Mouse (Mus musculus) fat pad, adult 2 months (tissue): Measurements from ENCODE around the gene Pds5b.
A peak's percentile ranks its signal among the peaks of the same experiment; 100 is the strongest.
"Not testable (repeated sequence)": the region's sequence is repeated elsewhere in the genome, so short reads cannot be mapped to it uniquely, and the experiment has no call there.

ENCODE experiments used
- DNase-seq: peaks from one replicate; pipeline ENCODE4 v3.0.0-alpha.2; 2011; ENCODE audit warnings: low read depth, low spot score; ENCODE audit errors: extremely low read depth

Gene Pds5b

DNA sequence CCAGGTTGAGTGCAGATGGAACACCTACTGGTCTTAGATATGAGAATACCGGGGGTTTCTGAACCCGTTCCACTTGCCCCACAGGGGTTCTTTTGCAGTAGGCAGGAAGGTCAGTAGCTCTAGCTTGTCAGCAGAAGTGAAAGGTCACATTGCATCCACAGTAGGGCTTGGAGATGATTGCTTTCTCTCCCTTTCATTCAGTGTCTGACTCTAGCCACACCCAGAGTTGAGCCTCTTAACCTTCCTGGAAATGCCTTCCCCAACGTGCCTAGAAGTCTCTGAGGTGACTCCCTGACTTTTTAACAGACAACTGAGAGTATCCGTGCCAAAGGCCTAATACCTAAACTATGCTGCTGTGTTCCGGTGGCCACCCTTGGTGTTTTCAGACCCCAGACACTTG is 146.0 kb downstream of the Pds5b start:
- no peak for DNase-seq

DNA sequence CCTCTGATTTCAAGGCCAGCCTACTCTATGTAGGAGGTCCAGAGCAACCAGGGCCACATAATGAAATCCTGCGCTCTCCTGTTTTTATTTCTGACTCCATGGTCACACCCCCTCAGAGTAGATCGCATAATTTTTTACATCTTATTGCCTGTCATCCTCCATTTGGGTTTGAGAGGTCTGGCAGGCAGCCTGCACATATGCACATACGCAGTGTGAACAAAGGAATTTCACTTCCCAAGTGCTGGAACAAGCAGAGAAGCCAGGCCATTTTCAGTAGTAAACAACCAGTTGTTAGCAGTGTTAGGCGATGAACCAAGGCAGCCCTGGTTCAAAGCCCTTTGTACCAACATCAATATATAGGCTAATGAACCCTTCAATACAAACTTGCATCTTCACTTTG is 147.6 kb downstream of the Pds5b start:
- DNase-seq: no peak

DNA sequence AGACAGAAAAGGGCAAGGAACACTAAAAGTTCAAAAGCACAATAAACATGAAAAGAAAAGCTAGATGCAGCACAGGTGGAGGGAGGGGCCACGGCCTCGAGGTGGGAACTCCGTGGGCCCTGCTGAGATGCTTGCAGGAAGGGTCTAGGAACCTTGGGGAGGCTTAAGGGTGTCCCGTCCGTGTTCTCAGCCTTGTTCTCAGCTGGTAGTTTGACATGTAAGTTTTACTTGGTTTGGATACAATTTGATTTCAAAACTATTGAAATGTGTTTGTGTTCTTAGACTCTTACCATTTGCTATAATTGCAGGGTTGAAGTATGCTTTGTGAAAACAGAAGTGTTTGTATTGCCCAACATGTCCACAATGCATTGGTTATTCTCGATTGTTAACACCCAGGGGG is 149.2 kb downstream of the Pds5b start:
- no peak for DNase-seq

DNA sequence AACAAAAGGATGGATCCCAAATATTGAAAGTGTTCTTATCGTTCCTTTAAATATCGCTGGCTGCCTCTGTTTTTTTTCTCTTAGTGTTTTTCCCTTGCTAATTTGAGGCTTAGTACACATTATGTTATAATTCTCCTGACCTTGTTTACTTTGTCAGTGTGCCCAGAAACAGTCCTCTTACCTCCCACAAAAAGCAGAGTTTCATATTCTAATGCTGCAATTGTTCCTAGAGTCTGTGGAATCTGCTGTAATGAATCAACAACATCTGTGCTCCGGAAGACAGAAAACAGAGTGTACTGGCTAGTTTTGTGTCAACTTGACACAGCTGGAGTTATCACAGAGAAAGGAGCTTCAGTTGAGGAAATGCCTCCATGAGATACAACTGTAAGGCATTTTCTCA is 149.8 kb downstream of the Pds5b start:
- DNase-seq: peak; percentile 23

DNA sequence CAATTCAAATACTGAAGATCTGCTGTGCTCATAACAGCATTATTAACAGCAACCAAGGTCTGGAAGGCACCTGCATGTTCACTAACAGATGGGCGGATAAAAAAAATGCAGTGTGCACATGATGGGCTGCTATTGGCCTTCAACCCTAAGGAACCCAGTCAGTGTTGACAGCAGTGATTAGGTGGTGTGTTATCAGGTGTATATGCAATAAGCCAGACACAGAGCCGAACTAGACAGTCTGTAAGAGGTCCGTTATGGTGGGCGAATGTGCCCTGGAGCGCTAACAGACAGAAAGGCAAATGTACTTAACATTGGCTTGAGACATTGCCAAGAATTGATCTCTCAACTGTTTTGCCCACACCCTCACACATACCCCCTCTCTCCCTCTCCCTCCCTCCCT is 156.0 kb downstream of the Pds5b start:
- DNase-seq: no peak

DNA sequence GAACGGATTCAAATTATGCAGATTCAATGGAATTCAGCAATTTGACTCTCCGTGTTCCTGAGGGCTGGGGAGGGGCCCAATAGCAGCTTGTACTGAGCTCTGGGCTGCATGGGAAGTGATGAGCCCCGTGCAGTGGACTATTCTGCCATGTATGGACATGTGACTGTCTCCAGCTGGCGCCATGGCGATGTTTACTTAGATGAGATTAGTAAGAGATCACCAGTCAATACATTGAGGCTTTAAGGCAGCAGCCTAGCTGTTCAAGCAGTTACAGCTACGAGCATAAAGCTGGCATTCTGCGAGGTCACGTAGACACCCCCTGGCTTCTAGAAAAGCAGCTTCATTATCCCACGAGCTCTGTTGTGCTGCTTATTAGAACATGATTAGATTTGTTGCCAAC is 157.2 kb downstream of the Pds5b start:
- DNase-seq: no peak

DNA sequence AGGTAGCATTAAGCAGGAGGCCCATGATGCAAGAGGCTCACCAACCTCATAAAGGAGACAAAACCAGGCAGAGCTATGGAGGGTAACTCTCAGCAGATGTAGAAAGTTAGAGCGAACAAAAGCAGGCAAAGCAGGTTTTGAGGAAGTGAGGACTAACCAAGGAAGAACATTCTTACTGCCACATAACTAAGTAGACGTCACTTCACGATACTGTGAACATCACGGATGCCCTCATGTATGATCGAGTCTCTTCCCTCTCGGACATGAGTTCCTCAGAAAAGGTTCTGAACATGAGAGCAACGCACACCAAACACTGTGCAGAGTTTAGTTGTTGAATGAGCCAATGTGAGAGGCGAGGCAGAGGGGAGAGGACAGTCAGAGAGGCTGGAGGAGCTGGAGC is 163.2 kb downstream of the Pds5b start:
- DNase-seq: no peak

DNA sequence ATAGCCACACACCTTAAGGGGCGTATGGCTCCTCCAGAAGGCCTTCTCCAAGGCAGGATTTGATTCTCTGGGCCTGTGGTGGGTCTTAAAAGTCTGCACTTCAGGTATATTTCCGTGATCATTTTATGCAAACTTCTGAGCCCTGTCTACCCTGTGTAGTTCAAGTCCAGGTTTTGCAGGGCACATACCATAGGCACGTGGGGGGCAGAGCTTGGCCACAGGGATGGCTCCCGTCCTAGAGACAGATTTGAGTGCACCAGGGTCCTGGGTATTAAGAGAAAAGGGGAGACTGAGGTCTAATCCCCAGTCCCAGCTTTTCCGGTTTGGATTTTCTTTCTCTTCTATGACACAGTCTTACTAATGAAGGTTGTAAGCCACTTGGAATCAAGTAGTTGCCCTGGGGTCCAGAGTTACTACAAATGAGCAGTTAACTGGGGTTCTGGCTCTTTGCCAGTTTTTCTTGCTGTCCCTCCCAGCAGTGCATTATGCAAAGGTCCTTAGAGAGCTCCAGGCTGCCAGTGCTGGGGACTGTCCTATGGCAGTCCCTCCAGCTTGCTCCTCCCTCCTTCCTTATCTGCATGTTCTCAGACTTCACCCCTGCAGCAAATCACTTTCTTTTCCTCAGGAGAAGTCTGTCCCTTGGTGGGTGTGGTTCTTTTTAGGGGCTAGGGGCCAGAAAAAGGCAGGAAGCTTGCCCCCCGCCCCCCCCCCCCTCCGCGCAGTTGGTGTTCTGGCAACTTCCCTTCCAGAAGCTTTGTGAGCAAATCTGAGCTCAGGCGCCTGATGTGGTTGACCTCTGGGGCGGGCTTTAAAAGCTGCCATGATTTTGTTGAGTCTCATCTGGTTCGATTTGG is 166.4 kb downstream of the Pds5b start:
- DNase-seq: no peak

DNA sequence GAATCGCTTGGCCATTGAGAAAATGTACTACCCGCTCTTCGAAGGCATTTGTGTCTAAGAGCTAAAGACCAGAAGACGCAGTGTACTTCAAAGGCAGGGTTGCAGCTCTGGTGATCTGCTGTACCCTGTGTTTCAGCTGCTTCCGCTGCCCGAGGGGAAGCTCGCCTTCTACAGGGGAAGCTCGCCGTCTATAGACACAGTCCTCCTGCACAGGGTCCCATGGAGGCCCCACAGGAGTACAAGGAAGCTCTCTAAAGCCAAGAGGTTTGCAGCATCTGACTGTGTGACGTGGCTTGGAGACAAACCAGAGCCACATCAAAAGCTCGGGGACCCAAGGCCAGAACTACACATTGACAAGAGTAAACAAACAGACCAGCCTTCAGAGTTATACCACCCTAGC is 167.1 kb downstream of the Pds5b start:
- DNase-seq: no peak

DNA sequence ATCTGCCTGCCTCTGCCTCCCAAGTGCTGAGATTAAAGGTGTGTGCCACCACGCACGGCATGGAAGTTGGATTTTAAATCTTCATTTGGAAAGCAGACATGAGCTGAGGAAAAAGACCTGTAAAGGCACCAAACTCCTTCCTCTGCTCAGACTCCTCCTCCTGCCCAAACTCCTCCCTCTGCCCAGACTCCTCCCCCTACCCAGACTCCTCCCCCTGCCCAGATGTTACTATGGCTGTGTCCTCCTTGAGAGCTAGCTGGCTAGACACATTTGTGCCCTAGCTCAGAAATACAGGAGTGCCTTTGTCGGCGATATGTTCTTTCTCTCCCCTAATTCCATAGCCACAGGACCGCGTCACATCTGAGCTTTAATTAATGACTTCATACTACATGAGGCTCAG is 172.4 kb downstream of the Pds5b start:
- DNase-seq: no peak

DNA sequence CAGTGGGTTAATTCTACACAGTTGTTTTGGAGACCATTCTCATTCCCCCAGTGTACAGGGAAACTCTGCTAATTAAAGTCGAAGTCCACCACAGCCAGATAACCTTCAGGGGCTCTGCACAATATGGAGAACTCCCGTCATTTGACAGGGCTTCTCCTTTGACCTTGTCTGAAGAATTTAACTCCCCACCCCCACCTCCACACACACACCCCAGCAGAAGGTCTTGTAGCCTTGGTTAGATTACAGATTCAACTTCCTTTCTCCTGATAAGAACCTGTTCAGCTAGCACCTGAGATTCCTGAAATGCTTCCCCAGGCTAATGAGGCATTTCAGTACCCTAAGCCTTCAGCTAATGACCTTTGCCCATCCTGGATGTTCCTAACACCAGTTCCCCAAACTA is 177.3 kb downstream of the Pds5b start:
- no peak for DNase-seq

DNA sequence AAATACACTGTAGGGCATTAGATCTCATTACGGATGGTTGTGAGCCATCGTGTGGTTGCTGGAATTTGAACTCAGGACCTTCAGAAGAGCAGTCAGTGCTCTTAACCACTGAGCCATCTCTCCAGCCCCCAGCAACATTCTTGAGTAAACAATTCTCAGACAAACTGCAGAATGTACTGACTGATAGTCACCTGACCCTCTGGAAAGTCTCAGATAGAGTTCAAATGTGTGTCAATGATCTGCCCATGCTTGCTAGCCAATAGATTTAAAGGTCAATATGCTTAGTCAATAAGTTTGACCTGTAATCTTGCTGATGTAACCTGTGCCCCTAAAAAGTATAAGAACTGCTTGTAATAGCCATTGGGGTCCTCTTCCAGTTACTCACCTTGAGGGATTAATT is 178.6 kb downstream of the Pds5b start:
- not testable (repeated sequence) for DNase-seq

DNA sequence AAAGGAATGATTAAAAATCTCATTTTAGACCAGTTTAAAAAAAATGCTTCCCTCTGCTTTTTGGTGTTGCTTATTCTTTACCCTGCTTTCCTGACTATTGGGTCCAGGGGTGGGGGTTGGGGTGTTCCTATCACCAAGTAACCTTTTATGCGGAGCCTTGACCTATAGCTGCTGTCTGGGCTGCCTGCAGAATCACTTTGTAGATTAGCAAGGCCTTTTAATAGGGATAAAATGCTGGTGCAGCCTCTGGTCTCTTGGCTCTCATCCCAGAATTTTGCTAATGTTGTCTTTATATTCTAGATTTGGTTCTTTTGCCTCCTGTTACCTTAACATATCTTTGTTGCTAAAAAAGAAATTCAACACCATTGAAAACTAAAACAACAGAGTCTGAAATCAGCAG is 181.0 kb downstream of the Pds5b start:
- no peak for DNase-seq

DNA sequence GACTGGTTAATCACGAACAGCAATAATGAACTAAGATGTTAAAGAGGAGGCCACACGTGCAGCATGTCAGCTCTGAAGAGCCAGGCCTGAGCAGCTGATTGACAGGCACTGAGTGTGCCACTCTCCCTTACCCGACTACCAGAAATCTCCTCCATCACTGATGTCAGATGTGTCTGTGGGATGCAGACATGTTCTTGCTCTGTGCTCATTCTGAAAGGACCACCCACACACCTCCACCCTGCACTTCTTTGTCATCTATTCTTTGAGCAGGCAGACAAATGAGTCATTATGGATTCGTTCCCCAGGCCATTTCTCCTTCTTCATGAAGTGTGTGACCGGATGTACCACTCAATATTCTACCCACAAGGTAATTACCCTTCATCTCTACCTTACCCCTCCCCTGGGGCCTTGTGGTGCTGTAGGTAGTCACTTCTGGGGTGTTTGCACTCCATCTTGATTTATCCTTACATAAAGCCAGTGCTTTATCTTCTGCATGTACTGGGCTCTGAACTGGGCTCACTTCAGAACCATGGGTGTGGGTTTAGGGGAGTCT is 186.2 kb downstream of the Pds5b start:
- DNase-seq: no peak
